Mouse (Mus musculus) right cerebral cortex, adult 2 months (tissue): Measurements from ENCODE around the gene Babam1.
"Not testable (repeated sequence)": the region's sequence is repeated elsewhere in the genome, so short reads cannot be mapped to it uniquely, and the experiment has no call there.

Experiments
- DNase-seq, 2 experiments: peaks; one replicate each; pipeline ENCODE4 v3.0.0; 2021 to 2022; ENCODE audit warnings: low spot score in 2 of 2

Gene Babam1

GRCm38 (mm10) chr8:71406099-71407015 is 9.7 kb downstream of the Babam1 start:
- no peak for DNase-seq

GRCm38 (mm10) chr8:71407441-71407840 is 10.8 kb downstream of the Babam1 start:
- no peak for DNase-seq

- DNase-seq: no peak
These were observed 11.6 kb downstream of the Babam1 start for GRCm38 (mm10) chr8:71408231-71408630.

- DNase-seq: no peak
These were observed 15.0 kb downstream of the Babam1 start for GRCm38 (mm10) chr8:71411535-71412273.

GRCm38 (mm10) chr8:71422121-71422520 is 25.5 kb downstream of the Babam1 start:
- DNase-seq: no peak

- DNase-seq: not testable (repeated sequence)
These were observed 36.3 kb downstream of the Babam1 start for GRCm38 (mm10) chr8:71432935-71433334.

- DNase-seq: no peak
These were observed 40.4 kb downstream of the Babam1 start for GRCm38 (mm10) chr8:71437041-71437440.

- DNase-seq: peak; percentile 49 to 62
These were observed 44.7 kb downstream of the Babam1 start for GRCm38 (mm10) chr8:71441404-71441803.

GRCm38 (mm10) chr8:71445096-71445495 is 48.4 kb downstream of the Babam1 start:
- DNase-seq: no peak

- no peak for DNase-seq
These were observed 54.7 kb downstream of the Babam1 start for GRCm38 (mm10) chr8:71451337-71451736.

GRCm38 (mm10) chr8:71451777-71452176 is 55.1 kb downstream of the Babam1 start:
- no peak for DNase-seq

- DNase-seq: no peak
These were observed 56.0 kb downstream of the Babam1 start for GRCm38 (mm10) chr8:71452669-71453068.
